Mouse (Mus musculus): ENCODE results near the gene Hoxa7. TPM values are rescaled to one million over a fixed set of nuclear protein-coding genes. Genes with fewer than 3 reads are reported as not detected.

The Hoxa7 gene
- total RNA-seq, 2 experiments from 2014 or later, result not detected

DNA sequence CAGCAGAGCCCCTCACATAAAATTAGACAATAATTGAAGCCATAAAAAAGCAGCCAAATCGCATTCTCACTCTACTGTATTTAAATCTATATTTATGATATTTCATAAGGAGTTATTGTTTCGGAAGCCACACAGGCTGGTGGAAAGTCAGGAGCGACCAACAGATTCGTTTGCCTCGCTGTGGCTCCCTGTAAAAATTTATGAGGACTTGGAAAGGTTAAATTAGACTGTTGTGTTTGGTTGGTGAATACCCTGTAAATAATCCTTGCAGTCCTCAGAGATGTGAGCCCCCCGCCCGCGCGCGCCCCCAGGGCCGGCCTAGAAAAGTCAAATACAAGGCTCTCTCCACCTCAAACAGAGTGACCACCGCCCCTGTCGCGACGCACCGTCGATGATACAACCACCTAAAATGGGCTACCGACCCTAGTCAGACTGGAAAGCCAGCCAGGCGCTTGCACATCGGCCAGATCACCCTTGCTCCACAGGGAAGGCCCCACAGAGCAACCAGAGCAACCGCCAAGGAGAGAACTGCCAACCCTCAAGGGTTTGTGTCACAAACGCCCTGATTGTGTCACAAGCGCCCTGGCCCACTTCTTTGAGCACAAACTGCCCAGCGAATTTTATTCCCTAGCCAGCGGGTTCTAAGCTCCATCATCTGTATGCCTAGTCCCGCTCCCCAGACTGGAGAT is 5.1 kb upstream of the Hoxa7 start:
- DNase-seq (ENCODE audit: low spot score in 2 of 2), result no peak

DNA sequence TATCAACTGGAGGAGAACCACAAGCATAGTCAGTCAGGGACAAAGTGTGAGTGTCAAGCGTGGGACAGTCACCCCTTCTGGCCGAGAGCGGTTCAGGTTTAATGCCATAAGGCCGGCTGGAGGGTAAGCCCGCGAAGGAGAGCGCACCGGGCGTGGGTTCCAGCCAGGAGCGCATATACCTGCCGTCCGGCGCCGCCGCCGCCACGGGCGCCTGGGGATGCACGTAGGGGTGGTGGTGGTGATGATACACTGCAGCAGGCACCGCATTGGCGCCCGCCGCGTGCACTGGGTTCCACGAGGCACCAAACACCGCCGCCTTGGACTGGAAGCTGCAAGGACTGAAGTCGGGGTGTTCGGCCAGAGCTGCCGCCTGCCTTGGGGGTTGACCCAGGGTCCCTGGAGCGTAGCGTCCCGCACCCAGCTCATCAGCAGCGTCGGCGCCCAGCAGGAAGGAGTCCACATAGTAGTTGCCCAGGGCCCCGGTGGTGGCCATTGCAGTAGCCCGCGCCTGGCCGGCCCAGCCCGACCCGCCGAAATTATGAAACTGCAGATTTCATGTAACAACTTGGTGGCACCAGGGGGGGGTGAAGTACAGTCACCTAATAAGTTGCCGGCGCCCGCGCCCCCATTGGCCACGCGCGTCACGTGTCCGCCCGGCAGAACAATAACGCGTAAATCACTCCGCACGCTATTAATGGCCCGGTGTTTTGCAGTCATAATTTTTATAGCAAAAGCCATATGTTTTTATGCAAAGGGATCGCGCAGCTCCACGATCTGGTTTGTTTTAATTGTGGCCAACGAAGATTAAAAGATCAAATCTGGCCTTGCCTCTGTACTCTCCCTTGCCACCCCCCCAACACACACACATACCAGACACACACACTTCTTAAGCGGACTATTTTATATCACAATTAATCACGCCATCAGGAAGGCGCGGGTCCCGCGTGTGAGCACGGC is 4.2 kb upstream of the Hoxa7 start:
- DNase-seq (ENCODE audit: low spot score in 2 of 2), result no peak

DNA sequence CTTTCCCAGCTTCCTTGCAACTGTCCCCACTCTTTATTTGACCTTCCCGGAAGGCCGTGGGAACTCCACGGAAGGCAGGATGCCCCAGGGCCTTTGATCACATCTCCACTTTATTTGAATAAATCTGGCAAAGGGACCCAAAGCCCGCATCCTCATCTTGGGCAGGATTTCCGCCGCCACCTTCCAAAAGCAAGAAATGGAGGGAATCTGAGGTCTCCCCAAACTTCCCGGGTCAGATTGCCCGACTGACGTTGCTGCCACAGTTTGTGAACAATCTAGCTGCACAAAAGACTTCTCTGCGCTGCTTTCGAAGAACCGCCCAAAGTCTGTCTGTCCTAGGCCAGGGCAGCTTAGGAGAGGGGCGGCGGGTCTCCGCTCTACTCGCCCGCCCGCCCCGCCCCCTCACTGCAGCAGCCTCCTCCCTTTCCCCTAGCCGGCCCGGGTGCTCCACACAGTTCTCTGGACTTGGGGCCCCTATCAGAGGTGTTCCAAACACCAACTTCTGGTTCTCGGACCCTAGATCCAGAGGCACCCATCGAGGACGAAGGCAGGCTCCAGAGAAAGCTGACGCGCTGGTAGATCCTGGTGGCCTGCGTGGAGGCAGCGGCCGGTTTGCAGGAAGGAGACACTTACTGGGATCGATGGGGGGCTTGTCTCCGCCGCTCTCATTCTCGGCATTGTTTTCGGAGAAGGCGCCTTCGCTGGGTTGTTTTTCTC is 3.4 kb upstream of the Hoxa7 start:
- no peak for DNase-seq (ENCODE audit: low spot score in 2 of 2)

DNA sequence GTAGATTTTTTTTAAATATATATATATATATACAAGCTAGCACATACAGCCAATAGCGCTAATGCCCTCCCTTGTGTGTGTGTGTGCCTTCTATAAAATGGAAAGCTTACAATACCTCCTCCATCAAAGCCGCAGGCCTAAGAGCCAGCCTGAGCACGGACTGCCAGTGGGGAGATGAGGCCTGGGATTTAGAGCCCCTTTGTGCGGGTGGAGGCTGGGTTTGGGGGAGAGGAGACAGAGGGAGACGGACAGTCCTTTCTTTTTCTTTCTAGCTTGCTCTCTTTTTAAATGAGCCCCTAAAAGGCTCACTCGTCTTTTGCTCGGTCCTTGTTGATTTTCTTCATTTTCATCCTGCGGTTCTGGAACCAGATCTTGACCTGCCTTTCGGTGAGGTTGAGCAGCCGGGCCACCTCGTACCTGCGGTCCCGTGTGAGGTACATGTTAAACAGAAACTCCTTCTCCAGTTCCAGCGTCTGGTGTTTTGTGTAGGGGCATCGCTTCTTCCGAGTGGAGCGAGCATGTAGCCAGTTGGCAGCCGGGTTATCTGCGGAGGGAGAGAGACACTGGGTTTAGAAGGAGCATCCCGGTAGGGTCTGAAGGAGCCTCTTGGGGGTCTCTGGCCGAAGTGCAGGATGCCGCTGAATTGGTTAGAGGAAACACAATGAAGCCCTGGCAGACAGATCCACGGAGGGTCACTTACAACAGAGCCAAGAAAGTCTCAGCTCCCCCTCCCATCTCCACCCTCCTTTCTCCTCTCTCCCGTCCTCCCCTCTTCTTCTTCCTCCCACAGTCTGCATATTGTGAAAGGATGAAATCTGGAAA is 2.5 kb upstream of the Hoxa7 start:
- no peak for DNase-seq (ENCODE audit: low spot score in 2 of 2)

DNA sequence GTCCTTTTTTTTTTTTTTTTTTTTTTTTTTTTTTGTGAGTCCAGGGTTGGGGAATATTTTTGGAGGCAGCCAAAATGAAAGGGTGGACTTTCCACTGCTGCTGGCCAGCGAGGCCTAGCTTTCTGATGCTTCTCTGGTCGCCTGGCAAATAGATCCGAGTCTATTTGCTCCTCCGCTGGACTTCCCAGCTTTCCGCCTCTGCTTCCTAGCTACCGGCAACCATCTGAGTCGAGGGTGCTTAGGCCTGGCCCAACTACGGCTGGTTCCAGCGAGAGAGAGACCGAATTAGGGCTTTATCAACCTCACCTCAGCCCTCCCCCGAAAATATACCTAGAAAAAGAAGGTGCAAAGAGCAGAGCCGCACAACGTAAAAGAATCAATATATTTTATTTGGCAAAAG is 1.1 kb upstream of the Hoxa7 start:
- DNase-seq (ENCODE audit: low spot score in 2 of 2), result no peak

DNA sequence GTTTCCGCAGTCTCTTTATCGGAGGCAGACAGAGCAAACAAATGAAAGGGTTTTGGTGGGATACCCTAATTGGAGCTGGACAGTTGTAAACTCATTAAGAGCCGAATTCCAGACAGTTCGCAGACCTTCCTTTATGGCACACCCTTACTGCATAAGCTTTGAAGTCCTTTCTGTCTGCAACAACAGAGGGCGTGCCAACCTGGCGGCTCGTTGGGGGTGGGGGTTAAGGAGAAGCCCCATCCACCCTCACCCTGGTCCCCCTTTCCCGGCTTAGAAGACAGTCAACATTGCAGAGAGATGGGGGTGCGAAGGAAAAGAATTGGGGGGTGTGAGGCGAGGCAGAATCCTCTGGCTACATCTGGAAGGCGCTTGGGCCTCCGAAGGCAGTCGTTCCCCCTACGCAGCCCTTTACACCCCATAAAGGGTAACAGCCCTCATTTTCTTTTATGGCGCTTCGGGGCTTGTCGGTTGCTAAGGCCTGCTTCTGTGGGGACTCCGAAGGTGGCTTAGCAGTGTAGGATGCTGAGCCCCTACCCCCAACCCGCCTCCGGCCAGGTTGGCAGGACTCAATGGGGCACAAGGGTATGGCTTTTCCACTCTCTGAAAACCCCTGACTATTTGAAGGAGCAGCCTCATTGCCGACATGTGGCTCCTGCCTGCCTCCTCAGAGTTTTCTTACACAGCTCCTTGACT is 485 bp upstream of the Hoxa7 start:
- DNase-seq (ENCODE audit: low spot score in 2 of 2), result no peak

DNA sequence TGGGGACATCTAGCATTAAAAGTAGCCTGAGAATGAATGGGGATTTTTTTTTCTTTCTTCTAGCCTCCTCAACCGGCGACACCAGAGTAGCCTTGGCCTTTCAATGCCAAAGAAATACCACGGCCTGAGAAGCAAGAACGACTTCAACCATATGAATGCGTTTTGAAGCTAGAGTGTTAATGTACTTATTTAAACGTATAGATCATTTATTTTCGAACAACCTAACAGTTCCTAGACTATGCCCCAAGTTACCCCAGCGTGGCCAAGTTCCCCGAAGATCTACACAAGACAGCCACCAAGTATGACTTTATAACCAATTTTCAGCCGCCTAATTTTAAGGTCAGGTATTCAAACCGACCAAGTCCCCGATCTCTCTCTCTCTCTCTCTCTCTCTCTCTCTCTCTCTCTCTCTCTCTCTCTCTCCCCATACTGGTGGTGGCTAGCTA is 766 bp downstream of the Hoxa7 start:
- DNase-seq (ENCODE audit: low spot score in 2 of 2), result no peak

DNA sequence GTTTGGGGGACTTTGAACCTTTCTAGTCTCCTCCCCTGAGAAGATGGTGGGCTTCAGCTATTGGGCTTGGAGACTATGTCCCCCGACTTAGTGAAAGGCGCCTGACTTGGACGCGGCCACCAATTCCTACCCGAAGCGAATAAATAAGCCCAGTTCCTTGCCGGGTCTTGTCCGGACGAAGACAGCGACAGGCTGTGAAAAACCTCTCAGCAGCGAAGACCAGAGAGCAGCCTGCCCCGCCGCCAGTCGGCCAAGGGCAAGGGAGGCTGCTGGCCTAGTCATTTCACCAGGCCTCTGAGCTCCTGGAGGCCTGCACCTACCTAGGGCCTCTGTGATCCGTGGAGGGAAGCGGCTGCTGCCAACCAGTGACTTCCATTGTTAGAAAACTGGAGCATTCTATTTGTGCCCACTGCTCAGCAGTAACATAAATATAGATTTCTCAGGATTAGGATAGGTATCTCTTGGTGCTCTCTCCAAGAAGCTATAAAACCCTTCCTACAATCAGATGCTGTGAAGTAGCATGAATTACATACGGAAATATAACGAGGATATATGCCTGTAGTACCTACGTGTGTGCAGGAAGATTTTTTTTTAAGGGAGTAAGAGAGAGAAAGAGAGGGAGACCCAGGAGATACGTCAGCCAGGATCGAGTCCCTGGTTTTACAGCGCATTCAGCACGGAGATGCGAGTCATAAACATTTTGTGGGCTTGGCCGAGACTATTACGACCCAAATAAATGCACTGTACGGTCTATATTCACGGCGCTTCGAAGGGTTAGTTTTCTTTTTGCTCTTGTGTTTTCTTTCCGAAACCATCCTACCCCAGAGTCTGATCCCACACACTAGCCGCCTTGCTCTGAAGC is 1.4 kb downstream of the Hoxa7 start:
- DNase-seq (ENCODE audit: low spot score in 2 of 2), result peak in 1 of 2 experiments; percentile 22

DNA sequence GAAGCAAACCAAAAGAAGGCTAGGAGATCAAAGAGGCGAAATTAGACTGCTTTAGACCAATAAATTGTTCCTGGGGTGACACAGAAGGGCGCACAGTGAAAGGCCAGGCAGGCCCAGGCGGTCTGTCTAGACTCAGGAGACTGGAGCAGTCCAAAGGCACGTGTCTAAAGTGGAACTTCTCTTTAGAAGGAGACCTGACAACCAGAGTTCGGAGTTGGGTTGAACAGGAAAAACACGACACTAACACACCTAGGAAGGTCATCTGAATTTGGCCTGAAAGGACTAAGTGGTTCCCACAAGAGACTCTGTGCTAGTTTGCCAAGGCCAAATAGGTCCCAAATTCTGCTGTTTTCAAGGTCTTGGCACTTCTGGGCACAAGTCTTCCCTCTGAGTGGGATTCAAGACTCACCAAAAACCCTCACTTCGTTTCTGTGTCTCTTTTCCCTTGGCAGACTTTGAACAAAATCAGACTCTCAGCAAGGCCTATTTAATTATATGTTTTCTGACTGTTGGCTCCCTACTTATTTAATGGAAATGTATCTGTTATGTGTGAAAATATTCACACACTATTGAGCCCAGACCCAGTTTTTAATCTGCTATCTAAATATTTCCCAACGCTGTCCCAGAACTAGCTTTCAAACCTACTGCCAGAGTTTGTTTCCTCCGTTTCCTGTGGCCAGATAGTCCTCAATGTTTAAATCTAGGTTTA is 2.3 kb downstream of the Hoxa7 start:
- DNase-seq (ENCODE audit: low spot score in 2 of 2), result no peak

DNA sequence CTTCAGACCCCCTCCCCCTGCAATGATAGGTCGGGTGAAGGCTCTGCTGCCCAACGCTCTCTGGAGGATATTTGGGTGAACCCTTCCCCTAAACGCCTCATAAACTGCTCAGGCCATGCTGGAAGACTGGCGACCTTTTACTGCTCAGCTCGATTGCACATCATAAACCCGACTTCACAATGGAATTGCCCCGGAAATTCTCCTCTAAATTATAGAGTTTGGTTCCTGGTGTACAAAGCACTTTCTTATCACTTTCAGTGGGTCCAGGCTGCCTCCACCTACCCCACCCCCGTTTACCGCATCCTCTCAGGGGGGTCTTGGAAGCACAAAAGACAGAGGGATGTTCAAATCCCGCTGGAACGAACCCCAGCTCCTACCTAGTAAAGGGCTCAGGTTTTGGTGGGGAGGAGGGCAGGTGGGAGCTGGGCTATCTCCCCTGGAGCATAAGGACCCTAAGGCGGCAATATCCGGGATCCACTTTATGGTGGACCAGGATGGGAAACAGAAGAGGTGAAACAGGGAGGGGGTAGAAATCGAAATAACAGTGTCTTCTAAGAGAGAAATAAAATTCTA is 2.9 kb downstream of the Hoxa7 start:
- DNase-seq (ENCODE audit: low spot score in 2 of 2), result no peak

DNA sequence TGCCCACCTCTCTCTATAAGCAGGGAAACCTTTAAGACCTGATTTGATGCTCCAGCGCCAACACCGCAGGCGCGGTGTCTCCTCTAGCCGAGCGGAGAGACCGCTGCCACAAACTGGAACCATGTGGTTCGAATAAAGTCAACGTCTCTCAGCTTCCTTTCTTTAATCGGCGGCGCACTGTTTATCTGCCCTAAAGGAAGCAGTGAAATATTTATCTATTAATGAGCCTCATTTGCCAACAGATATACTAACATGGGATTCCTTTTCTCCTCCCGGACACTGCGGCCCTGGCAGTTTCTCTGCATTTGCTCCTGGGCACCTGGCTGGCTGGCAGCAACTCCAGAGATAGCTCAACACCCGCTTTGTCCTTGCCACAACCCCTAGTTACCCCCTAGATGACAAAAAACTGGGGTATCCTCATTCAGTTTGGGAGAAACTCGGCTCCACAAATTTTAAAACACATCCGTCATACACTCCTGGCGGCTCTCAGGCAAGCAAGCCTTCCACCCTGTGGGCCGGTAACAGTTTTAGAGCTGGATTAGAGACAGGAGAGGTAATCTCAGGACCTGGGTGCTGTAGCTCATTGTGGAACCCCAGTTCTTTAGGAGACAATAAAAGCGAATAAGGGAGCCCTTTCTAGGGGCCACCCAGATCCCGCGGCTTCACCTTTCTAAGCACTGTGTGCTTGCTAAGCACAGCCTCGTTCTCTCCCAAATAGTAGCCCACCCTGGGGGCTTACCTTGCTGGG is 3.6 kb downstream of the Hoxa7 start:
- DNase-seq (ENCODE audit: low spot score in 2 of 2), result no peak

DNA sequence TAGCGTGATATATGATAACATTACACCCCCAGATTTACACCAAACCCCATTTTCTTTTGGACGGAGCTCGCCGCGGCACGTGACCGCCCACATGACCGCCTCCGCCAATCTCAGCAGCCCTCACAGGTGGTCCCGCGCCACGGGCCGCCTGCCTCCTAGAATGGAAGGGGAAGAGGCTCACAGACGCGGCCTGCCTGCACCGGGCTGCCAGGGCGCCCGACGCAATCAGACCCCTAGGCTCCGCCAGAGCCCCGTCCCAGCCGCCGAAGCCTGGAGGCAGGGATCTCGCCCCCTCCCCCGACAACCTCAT is 4.2 kb downstream of the Hoxa7 start:
- DNase-seq (ENCODE audit: low spot score in 2 of 2), result no peak

DNA sequence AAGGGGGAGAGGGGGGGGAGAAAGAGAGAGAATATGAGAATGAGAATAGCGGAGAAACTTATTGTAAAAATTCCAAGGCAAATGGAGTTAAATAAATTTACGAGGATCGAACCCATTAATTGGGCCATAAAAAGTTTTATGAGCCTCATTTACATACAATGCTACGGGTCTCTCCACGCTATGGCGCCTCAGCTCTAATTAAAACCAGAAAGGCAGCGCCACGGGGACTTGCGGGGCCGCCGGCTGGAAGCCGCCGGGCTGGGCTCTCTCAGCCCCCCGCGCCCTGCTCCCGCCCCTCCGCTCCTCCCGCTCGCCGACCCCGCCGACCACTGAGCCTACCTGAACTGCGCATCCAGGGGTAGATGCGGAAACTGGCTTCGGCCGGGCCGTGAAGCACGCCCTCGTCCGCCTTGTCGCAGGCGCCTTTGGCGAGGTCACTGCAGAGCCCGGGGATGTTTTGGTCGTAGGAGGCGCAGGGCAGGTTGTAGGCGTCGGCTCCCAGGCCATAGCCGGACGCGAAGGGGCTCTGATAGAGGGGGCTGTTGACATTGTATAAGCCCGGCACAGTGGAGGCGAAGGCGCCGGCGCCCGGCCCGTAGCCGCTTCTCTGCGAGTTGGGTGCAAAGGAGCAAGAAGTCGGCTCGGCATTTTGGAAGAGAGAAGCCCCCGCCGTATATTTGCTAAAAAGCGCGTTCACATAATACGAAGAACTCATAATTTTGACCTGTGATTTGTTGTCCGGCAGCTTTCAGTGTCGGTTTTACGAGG is 4.8 kb downstream of the Hoxa7 start:
- DNase-seq (ENCODE audit: low spot score in 2 of 2), result no peak

DNA sequence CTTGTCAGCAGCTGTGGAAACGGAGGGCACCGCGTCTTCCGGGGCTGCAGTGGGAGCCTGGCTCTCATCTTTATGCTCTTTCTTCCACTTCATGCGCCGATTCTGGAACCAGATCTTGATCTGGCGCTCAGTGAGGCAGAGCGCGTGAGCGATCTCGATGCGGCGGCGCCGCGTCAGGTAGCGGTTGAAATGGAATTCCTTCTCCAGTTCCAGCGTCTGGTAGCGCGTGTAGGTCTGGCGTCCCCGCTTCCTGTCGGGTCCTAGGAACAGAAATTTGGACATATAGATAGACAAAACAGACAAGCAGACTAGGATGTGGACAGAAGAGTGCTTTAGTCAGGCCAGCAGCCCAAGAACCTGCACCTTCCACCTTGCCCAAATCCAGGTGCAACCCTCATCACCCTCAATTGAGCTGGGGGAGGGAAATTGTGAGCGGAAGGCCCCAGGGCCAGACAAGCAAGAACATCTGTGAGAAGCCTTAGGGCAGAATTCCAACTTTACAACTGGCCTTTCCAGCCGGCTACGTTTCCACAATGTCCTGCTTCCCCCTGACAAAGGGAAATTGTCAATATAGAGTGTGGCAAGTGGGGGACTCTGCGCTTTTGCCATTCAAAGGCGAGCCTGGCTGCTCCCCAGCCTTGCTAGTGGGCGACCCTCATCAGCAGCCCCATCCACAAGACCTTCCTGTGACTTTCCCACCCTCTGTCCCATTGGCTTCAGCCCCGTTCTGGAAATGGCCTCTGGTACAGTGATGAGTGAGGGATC is 5.7 kb downstream of the Hoxa7 start:
- no peak for DNase-seq (ENCODE audit: low spot score in 2 of 2)

DNA sequence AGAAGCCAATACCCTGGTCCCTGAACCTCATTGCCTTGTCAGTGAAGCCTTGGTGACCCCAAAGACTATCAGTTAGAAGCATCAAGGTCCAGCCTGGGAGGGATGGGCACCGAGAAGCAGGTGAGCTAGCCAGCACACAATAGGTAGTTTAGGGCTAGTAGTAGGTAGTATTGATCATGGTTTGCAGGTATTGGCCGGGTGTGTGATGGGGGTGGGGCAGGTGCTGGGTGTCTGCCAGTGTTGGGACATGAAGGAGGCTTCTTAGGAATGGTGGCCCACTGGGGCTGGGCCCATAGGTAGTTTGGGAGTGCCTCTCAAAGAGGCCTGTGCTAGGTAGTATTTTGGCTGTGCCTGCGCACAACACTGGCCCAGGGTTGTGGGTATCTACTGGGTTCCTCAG is 6.6 kb downstream of the Hoxa7 start:
- no peak for DNase-seq (ENCODE audit: low spot score in 2 of 2)

DNA sequence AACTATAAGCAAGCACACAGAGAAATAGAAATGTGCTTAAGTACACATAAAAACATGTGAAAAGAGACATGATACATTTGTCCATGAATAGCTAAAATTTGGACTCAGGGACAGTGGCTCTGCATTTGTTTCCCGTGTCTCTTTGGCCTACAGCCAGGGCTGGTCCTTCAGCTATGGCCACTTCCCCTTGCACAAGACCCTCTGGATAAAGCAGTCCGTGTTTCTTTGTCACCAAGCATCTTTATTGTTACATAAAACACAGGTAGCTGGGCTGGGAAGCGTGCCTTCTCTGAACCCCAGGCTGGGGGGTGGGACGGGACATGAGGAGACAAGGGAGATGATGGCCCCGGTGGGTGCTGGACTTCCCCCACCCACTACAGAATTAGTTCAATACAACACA is 7.4 kb downstream of the Hoxa7 start:
- DNase-seq (ENCODE audit: low spot score in 2 of 2), result no peak
